Mouse (Mus musculus) R1 (cell line): Measurements from ENCODE around the gene Gm49339.
"Not testable (repeated sequence)": the region's sequence is repeated elsewhere in the genome, so short reads cannot be mapped to it uniquely, and the experiment has no call there.

Source experiments
- DNase-seq: peaks from one replicate; pipeline ENCODE4 v3.0.0-alpha.2; 2018; ENCODE audit warnings: low read depth, low spot score

Gm49339 gene

DNA sequence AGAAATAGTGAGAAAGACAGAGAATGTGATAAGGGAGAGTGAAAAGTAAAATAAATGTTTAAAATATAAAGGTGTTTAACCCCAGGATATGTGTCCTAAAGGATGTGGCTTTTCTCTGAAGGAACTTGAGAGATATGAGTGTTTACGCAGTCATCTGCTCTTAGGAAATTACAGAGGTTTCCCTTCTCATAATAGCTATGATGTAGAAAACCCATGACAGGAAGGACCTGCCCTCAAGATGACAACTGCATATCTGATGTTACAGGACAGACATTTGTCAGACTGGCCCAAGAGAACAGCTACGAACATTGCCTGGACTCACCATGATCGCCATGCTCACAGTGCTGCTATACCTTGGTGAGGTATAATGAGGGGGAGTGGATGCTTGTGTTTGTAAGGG, at the start of gene Gm49339, which contains the start of gene Lilr4b:
Gene Gm49339 (plus strand): TSS at position 216 of the 400 bp plus-strand sequence.
Gene Lilr4b (plus strand): TSS at position 236 of the 400 bp plus-strand sequence.
- DNase-seq, result not testable (repeated sequence)

DNA sequence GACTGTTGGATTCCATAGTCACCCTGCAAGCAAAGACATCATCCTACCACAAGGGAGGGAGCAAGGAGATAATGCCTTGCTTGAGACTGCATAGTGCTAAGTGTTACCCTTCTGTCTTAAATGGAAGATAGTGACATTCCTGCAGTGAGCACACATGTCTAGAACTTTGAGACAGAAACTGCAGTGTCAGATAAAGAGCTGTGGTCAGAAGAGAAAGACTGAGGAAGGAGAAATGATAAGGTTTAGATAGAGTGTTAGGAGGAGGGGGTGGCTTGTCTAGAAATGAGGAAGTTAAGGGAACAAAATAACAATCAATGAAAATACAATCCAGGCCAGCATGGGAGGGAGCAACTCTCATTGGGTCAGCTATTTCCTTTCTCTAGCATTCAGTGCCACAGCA, 47.5 kb upstream of the Gm49339 start:
- DNase-seq, result no peak

DNA sequence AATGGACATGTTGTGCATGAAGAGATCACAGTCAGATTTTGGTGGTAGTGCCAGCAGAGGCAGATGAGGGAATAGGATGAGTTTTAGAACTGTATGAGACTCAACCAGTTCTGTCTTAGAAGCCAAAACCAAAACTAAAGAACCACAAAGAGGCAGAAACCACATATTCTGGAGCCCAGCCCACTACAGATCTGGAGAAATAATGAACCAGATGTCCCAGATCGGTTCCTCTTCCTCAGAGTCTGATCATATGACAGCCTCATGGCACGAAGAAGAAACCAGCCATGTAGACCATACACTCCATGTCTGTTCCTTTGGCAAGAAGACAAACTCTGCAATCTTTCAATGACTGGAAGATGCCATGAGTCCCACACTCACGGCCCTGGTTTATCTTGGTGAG, 44.7 kb upstream of the Gm49339 start:
- no peak for DNase-seq

DNA sequence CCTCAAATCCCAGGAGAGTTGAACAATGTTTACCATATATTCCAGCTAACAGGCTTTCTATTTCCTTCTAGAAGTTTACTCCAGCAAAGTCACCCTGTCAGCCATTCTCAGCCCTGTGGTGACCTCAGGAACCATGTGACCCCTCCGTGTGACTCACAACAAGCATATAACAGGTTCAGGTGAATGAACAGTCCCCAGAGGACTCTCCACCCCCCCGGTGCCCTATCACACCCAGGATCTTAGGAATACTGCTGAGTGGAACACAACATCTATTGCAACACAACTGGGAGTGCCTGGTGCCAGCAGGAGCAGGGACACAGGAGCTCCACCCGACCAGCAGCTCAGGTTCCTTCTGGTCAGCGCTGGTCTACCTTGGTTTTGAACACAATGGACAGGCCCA, 28.8 kb upstream of the Gm49339 start:
- DNase-seq, result no peak

DNA sequence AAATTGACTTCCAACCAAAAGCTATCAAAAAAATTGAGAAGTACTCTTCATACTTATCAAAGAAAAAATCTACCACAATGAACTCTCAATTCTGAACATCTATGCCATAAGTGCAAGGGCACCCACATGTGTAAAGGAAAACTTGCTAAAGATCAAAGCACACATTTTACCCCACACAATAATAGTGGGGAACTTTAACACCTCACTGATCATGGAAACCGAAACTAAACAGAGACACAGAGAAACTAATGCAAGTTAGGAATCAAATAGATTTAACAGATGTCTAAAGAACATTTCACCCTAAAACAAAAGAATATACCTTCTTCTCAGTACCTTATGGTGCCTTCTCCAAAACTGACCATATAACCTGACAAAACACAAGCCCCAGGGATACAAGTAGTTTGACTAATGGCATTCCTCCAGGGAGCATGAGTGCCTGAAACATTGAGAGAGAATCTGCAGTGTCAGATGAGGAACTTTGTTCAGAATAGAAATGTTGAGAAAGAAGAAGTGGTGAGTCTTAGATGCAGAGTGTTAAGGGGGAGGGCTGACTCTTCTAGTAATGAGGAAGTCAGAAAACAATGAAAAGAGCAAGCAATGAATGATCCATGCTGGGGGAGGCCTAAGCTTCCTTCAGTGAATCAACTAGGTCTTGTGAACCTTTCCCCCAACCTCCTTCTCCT, 26.7 kb upstream of the Gm49339 start:
- DNase-seq, result no peak

DNA sequence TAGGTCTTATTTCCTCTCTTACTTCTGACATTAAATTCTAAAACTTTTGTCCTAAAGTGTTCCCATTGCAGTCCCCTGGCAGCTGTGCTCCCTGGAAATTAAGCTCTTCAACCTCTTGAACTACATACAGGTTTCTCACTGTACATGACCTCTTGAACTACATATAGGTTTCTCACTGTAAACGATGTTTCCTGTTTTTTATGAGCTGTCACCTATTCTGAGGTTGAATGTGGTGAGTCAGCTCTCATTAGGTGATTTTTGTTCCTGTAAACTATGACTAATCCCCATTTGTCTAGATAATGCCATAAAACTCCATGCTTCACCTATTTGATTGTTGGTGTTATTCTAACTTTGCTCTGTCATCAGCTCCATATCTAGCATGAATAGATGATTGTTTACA, 26.0 kb upstream of the Gm49339 start:
- no peak for DNase-seq

DNA sequence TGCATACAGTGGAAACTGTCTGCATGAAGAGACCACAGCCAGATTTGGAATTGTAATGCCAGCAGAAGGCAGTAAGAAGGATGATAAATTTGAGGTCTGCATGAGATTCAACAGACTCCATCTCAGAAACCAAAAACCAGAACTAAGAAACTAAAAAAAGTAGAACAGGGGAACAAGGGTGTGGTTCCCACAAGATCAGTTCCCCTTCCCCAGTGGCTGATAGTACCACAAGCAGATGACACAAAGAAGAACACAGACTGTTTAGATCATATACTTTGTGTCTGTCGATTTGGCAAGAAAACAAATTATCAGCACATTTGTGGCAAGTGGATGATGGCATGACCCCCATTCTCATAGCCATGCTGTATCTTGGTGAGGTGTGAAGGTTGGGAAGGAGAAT, 24.6 kb upstream of the Gm49339 start:
- DNase-seq, result no peak

DNA sequence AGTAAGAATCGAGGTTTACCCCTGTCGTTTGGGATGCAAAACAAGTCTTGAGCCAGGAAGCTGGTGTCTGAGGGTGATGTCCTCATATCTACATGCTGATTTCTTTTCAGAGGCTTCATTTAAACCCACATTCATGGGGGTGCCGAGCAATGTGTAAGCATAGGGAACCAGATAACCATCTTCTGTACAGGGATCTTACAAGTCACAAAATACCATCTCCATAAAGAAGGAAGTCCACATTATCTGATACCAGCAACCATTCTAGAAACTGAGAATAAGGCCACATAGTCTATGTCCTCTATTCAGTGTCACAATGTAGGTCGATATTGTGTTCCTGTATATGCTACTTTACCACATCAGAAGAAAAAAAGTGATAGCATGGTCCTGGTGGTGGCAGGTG, 24.0 kb upstream of the Gm49339 start:
- DNase-seq, result no peak

DNA sequence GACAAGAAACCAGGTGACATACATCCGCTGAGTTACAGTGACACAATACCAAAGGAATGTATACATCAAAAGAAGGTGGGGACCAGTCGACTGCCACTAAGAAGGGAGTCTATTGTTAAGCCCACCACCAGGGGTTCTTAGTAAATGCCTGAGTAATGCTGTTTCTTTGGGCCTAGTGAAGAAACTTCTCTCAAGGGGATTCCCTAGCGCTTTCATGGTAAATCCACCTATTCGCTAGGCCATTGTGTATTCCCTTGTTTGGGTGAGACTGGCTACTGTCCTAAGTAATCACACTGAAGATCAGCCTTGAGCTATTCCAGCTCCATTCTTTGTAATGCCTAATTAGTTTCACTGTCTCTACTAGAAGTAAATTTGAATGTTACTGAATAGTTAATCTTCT, 16.6 kb upstream of the Gm49339 start:
- DNase-seq, result peak; percentile 98

DNA sequence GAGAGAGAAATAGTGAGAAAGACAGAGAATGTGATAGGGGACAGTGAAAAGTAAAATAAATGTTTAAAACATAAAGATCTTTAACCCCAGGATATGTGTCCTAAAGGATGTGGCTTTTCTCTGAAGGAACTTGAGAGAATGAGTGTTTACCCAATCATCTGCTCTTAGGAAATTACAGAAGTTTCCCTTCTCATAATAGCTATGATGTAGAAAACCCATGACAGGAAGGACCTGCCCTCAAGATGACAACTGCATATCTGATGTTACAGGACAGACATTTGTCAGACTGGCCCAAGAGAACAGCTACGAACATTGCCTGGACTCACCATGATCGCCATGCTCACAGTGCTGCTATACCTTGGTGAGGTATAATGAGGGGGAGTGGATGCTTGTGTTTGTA, 10.3 kb downstream of the Gm49339 start, which contains the start of gene Lilrb4a:
Gene Lilrb4a (plus strand): TSS at position 266 of the 400 bp plus-strand sequence.
- DNase-seq, result not testable (repeated sequence)

DNA sequence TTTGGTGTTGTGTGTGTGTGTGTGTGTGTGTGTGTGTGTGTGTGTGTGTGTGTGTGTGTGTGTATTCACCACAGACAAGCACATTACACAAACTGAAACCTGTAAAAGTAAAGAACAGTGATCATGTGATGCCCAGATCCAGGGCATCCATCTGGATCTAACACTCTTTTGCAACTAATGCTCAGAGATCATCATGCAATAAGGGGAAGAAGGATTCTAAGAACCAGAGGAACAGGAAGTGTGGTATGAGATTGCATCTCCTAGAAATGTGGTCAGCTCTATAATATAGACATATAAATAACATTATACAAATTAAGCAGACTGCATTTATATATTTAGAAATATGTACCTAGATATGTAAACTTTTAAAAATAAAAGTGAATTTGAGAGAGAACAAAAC, 39.6 kb downstream of the Gm49339 start:
- no peak for DNase-seq

DNA sequence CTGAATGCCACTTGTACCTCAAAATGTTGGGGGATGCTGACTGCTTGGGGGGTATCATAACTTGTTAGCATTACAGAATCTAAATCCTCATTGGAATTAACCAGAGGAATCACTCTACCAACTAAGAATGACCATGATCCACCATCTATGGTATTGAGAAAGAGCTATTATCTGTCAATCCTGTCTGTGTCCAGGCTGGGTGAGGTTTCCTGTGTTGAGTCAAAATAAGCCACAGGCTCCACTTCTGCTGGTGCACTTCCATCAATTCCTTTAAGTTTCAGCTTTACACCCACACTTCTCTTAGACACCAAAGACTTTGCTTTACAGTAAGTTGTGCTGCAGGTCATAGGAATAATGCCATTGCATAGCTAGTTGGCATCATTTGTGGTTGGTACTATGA, 41.0 kb downstream of the Gm49339 start:
- DNase-seq, result no peak

DNA sequence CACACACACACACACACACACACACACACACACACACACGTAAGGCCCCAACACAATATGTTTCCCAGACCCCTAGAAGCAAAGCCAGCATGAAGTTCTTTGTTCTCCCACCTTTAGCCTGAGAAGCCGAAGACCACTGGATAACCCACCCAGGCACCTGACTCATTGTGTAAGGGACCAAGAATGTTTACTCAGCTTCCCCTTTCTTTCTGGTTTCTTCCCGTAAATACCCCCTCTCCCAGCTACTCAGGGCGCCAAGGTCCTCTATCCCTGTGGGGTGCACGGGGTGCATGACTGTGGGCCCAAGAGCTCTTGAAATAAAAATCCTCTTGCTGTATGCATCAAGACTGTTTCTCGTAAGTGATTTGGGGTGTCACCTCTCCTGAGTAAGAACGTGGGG, 45.7 kb downstream of the Gm49339 start:
- DNase-seq, result no peak

DNA sequence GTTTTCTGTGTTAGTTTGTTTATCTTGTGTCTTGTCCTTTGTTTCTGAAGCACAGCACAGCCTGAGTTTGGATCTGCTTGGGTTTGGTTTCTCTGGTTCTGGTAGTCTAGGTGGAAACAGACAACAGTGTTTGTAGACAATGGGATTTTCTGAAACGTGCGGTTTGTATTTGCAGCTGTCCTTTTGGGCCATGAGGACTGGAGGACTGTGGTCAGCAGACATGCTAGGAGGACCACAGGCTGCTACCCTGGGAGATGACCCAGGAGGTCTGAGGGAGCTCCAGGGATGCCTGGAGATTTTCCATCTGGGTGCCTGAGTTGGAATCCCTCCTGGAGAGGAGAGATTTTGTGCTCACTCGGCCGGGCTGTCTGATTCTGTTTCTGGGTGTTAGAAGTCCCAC, 46.2 kb downstream of the Gm49339 start:
- DNase-seq, result no peak

DNA sequence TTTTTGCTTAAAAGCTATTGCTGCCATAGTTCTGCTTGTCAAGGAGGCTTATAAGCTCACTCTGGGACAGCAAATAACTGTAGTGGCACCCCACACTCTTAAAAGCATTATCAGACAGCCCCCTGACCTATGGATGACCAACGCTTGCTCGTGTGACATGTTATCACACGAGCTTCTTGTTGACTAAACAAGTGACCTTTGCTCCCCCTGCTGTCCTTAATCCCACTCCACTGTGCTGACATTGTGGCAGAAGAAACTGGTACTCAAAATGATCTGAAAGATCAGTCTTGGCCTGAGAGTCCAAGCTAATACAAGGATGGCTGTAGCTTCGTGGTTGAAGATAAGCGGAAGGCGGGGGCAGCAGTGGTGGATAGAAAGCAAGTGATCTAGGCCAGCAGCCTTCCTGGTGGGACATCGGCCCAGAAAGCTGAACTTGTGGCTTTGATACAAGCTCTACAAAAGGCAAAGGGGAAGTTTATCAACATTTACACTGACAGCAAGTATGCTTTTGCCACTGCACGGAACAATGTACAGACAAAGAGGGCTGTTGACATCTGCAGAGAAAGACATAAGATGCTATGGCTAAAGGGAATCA, 48.5 kb downstream of the Gm49339 start:
- DNase-seq, result no peak

DNA sequence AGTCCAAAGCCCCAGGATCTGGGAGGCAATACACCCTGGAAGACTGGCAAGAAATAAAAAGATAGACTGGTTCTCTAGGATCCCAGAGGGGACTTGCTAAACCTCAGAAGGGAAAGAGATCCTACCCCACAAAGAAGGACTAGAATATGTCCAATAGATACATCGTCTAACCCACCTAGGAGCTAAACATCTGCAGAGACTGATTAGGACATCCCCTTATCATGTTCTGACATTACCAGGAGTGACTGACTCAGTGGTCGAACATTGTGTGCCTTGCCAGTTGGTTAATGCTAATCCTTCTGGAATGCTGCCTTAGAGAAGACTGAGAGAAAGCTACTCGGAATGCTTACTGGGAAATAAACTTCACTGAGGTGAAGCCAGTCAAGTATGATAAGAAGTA, 49.1 kb downstream of the Gm49339 start:
- DNase-seq, result no peak

DNA sequence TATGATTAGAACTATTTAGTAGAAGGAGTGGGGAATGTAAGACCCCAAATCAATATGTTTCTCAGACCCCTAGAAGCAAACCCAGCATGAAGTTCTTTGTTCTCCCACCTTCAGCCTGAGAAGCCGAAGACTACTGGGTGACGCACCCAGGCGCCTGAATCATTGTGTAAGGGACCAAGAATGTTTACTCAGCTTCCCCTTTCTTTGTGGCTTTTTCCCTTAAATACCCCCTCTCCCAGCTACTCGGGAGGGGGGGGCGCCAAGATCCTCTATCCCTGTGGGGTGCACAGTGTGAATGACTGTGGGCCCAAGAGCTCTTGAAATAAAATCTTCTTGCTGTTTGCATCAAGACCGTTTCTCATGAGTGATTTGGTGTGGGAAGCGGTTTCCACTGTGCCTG, 50.4 kb downstream of the Gm49339 start:
- no peak for DNase-seq
